Mouse (Mus musculus) forebrain, embryonic 13.5 days (tissue): ENCODE measurements around the gene Ctdnep1. TPM values are rescaled to one million over a fixed set of nuclear protein-coding genes. Genes with fewer than 3 reads are reported as not detected.
"Not testable (repeated sequence)": the region's sequence is repeated elsewhere in the genome, so short reads cannot be mapped to it uniquely, and the experiment has no call there.

Experiments
- ATAC-seq: fragments of 200-750 bp; cut with Nextera tagmentation; 2 replicates; pipeline ENCODE4 v1.8.0; 2017
- H3K27ac ChIP-seq: fragments of 300-500 bp; sonication (generic); 2 replicates; pipeline ENCODE4 v1.5.1; 2015; ENCODE audit warnings: inconsistent platforms, mild to moderate bottlenecking, moderate library complexity
- H3K27me3 ChIP-seq: fragments of 300-500 bp; sonication (generic); 2 replicates; pipeline ENCODE4 v1.6.1; 2015; ENCODE audit warnings: mild to moderate bottlenecking, inconsistent platforms
- H3K36me3 ChIP-seq: fragments of 300-500 bp; sonication (generic); 2 replicates; pipeline ENCODE4 v1.6.1; 2015; ENCODE audit warnings: mild to moderate bottlenecking, inconsistent platforms; ENCODE audit not compliant: poor library complexity, severe bottlenecking
- H3K4me1 ChIP-seq: fragments of 300-500 bp; sonication (generic); 2 replicates; pipeline ENCODE4 v1.6.1; 2015; ENCODE audit warnings: inconsistent platforms
- H3K4me2 ChIP-seq: fragments of 300-500 bp; sonication (generic); 2 replicates; pipeline ENCODE4 v1.6.1; 2015; ENCODE audit warnings: inconsistent platforms, mild to moderate bottlenecking, moderate library complexity
- H3K4me3 ChIP-seq: fragments of 300-500 bp; sonication (generic); 2 replicates; pipeline ENCODE4 v1.5.1; 2015; ENCODE audit warnings: mild to moderate bottlenecking, inconsistent platforms
- H3K9ac ChIP-seq: fragments of 300-500 bp; sonication (generic); 2 replicates; pipeline ENCODE4 v1.6.1; 2015; ENCODE audit warnings: mild to moderate bottlenecking, inconsistent platforms
- H3K9me3 ChIP-seq: fragments of 300-500 bp; sonication (generic); replicated peaks from 2 replicates; pipeline ENCODE4 v1.6.1; 2016; ENCODE audit warnings: inconsistent platforms
- WGBS: fragments of 180-500 bp; shearing (Covaris S2); methylation state at CpG from one replicate; pipeline ENCODE4 v1.1.7; 2015; 5-methylcytosine and 5-hydroxymethylcytosine counted together
- polyA plus RNA-seq: library from polyadenylated mRNA; unstranded; fragments of >200 nt; fragmentation: Nextera tagmentation; extraction: Ambion mirVana; gene quantifications from 2 replicates; pipeline ENCODE4 v1.2.1, GENCODE M21; 2015

The Ctdnep1 gene
- polyA plus RNA-seq, 1 experiment from 2014 or later: 21.1 TPM

DNA sequence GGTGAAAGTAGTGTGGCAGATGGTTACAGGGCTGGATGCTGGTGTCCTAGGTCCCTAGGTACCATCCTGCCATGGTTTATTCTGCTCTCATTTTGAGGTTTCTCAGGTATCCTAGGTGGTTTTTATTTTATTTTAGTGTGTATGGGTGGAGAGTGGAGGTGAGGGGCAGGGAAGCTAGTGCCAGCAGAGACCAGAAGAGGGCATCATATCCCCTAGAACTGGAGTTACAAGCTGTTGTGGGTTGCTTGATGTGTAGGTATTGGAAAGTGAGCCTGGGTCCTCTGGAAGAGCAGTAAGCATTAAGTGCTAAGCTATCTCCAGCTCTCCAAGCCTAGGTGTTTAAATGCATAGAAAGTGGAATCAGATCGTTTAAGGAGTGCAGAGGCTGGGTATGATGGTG, 28.7 kb upstream of the Ctdnep1 start:
- H3K9me3 ChIP-seq: no peaks in the 10 kb centered on the region
- WGBS: 55% methylated on average over 1 of the region's 1 CpGs
- ATAC-seq: no peak

DNA sequence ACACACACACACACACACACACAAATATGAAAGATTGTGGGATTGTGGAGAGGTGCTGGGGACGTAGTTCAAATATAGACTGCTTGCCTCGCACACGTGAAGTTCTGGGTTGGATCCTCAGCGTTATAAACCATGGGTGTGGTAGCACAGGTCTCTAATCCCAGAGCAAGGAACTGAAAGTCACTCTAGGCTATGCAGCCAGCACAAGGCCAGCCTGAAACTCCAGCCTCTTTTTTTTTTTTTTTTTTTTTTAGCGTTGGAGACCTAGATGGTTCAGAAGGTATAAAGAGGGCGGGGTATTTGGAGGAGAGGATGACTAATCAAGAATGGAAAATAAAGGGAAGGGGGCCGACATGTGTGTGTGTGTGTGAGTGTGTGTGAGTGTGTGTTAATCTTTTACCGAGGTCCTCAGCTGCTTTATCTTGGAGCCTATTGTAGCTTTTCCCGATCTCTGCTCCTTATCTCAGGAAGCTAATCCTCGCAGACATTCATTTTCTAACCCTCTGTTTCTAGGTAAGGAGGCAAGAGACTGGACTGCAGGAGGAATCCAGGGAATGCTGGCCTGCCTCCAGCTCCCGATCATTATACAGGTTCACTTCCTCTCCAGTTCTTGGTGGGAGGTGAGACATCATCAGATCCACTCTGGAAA, 27.6 kb upstream of the Ctdnep1 start:
- no peak for ATAC-seq
- no peak overlapping the region for H3K4me2 ChIP-seq
- WGBS: 70% methylated on average over 11 of the region's 11 CpGs
- no peak overlapping the region for H3K27ac ChIP-seq
- peaks cover 5% of the 10 kb centered on the region for H3K4me1 ChIP-seq
- no peak overlapping the region for H3K4me3 ChIP-seq
- no peak overlapping the region for H3K9ac ChIP-seq
- H3K27me3 ChIP-seq: peaks cover 2% of the 10 kb centered on the region; the same call in 1 of the 2 replicates
- no peaks in the 10 kb centered on the region for H3K9me3 ChIP-seq
- H3K36me3 ChIP-seq: no peaks in the 10 kb centered on the region

More for the DNA sequence above, 28.7 kb upstream of the Ctdnep1 start:
- Histone ChIP-seq H3K27me3 (peaks cover 2% of the 10 kb centered on the region; the same call in 1 of the 2 replicates), H3K4me1 (peaks cover 12% of the 10 kb centered on the region), H3K36me3 (no peaks in the 10 kb centered on the region), H3K9ac (no peak overlapping the region), H3K27ac (no peak overlapping the region), H3K4me3 (no peak overlapping the region), H3K4me2 (no peak overlapping the region)

DNA sequence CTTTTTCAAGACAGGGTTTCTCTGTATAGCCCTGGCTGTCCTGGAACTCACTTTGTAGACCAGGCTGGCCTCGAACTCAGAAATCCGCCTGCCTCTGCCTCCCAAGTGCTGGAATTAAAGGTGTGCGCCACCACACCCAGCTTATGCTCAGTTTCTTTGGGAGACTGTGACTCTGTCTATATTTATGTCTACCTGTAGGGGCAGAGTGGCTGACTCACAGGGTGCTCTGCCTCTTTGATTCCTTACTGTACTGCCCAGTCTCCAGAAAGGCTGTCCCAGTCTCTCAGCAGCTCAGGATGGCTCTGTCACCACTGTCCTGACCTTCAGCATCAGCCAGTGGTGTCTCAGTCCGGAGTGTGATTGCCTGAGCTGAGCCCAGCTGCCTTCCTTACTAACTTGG, 25.3 kb upstream of the Ctdnep1 start:
- not testable (repeated sequence) for H3K27me3 ChIP-seq, H3K36me3 ChIP-seq, H3K4me1 ChIP-seq, ATAC-seq, H3K4me2 ChIP-seq, H3K9me3 ChIP-seq, H3K9ac ChIP-seq, H3K4me3 ChIP-seq, H3K27ac ChIP-seq
- 83% methylated on average over 4 of the region's 4 CpGs for WGBS

DNA sequence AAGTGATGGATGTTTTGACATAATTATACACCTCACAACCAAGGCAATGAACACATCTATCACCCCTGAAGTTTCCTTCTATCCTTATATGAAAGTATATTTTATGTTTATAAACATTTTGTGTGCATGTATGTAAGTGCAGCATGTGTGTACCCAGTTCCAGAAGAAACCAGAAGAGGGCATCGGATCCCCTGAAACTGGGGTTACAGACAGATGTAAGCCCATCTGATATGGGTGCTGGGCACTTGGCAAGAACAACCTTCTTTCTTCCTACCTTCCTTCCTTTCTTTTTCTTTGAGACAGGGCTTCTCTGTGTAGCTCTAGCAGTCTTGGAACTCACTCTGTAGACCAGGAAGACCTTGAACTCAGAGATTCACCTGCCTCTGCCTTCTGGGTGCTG, 24.7 kb upstream of the Ctdnep1 start:
- H3K27ac ChIP-seq: no peak overlapping the region
- ATAC-seq: no peak
- 74% methylated on average over 1 of the region's 1 CpGs for WGBS
- no peak overlapping the region for H3K9ac ChIP-seq
- H3K9me3 ChIP-seq: no peaks in the 10 kb centered on the region
- no peaks in the 10 kb centered on the region for H3K4me1 ChIP-seq
- H3K36me3 ChIP-seq: no peaks in the 10 kb centered on the region
- peaks cover 11% of the 10 kb centered on the region for H3K27me3 ChIP-seq
- H3K4me2 ChIP-seq: no peak overlapping the region
- no peak overlapping the region for H3K4me3 ChIP-seq

DNA sequence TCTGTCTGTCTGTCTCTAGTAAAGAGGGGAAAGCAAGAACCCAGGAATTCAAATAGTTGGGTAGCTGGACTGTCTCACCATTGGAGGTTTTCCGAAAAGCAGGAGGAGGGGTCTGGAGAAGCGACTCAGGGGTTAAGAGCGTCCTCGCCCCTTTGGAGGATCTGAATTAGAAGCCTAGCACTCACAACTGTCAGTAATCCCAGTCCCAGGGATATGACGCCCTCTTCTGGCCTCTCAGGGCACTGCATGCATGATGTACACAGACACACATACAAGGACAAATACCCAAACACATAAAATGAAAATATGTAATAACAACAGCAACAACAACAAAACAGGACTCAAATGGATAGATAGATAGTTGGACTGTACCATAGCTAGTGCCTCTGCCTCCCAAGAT, 20.3 kb upstream of the Ctdnep1 start:
- Histone ChIP-seq H3K27me3 (peaks cover 54% of the 10 kb centered on the region), H3K4me3 (no peak overlapping the region), H3K4me1 (no peaks in the 10 kb centered on the region), H3K9ac (no peak overlapping the region), H3K27ac (no peak overlapping the region), H3K4me2 (no peak overlapping the region), H3K9me3 (no peaks in the 10 kb centered on the region), H3K36me3 (no peaks in the 10 kb centered on the region)
- WGBS: 21% methylated on average over 5 of the region's 5 CpGs
- ATAC-seq: no peak

DNA sequence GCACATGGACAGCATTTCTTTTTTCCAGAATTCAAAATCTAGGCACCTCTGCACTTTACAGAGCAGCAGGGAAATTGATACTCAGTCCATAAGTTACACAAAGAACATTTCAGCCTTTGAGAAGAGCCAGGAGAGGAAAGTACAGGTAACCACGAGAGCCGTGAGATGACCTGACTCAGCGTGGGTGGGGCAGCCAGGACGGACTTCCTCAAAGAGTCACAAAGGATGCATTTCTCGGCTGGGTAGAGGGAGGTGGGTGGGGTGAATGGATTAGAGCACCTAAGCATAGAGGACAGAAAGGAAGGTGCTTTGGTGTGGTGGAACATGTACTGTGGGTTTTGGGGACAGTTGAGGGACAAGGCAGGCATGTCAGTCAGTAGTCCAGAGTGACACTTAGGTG, 19.1 kb upstream of the Ctdnep1 start:
- H3K9me3 ChIP-seq: no peaks in the 10 kb centered on the region

DNA sequence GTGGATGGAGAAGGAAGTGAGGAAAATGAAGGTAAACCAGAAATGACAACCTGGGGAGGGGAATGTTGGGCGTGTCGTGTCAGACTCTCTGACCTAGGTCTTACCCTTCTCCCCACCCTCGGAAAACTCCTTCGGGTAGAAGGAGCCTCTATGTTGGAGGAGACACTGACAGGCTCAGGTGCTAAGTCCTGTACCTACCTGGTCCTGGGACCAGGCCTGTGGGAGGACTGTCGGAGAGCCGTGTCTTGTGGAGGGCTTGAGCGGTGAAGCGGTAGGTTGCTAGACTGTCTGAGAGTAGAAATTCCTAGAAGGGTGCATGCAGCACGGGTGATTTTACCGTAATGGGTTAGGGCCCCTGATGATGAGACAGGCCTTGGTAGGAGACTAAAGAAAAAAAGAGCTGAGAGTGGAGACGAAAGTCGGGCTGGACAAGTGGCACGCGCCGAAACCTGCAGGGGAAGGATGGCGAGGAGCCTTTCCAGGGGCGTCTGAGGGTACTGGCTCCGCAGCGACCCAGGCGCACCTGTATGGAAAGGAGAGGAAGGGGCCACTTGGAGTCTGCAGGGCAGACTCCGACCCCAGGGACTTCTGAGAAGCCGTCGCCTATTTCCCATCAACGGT, 16.2 kb upstream of the Ctdnep1 start, which contains the start of gene Cldn7:
Gene Cldn7 (plus strand): TSS at position 130 of the 621 bp plus-strand sequence.
- Histone ChIP-seq H3K36me3 (peaks cover 20% of the 10 kb centered on the region), H3K4me3 (peak within 1 kb of the TSS; percentile 9; the same call in 1 of the 2 replicates), H3K27ac (no peak within 1 kb of the TSS), H3K9me3 (no peaks in the 10 kb centered on the region), H3K4me1 (peaks cover 10% of the 10 kb centered on the region), H3K9ac (no peak within 1 kb of the TSS), H3K4me2 (peak within 1 kb of the TSS; percentile 23), H3K27me3 (peaks cover 82% of the 10 kb centered on the region)
- WGBS: 10% methylated on average over 24 of the region's 24 CpGs
- ATAC-seq: no peak

More for the DNA sequence above, 19.1 kb upstream of the Ctdnep1 start:
- no peak overlapping the region for H3K9ac ChIP-seq
- no peaks in the 10 kb centered on the region for H3K36me3 ChIP-seq
- ATAC-seq: no peak
- H3K27ac ChIP-seq: no peak overlapping the region
- H3K4me1 ChIP-seq: peaks cover 10% of the 10 kb centered on the region
- 44% methylated on average over 5 of the region's 5 CpGs for WGBS
- no peak overlapping the region for H3K4me3 ChIP-seq
- peaks cover 66% of the 10 kb centered on the region for H3K27me3 ChIP-seq
- no peak overlapping the region for H3K4me2 ChIP-seq

DNA sequence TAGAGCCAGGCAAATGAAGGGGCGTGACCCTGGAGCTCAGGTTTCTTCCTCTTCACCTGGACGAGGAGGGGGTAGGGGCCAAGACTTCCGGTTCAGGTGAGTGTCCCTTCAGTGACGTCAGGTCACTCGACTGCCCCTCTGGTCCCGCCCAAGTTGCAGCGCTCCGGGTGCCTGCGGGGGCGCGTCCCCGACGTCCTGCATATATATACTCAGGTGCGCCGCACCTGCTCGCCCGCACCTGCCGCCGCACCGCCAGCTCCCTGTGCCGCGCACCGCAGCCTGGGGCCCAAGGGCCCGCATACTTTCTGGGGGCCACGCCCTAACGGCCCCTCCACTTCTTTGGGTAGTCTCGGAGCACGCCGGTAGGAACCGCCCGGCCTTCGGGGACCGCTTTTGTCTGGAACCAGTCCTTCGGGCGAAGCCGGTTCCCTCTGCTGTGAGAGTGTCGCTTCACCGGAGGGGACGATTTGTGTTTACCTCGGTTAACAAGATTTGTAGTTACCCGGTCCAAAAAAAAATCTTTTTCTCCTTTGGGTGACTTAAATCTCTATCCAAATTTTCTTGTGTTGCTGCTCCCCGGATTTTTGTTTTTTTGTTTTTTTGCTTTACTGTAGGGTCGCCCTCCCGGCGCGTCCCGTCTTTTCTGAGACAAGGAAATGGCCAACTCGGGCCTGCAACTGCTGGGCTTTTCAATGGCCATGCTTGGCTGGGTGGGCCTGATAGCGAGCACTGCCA, 15.5 kb upstream of the Ctdnep1 start:
- no peak for ATAC-seq
- Histone ChIP-seq H3K27ac (no peak overlapping the region), H3K27me3 (peaks cover 82% of the 10 kb centered on the region), H3K4me1 (peaks cover 10% of the 10 kb centered on the region), H3K4me3 (peak overlapping the region; percentile 31), H3K9ac (no peak overlapping the region), H3K9me3 (no peaks in the 10 kb centered on the region), H3K36me3 (peaks cover 27% of the 10 kb centered on the region), H3K4me2 (peak overlapping the region; percentile 52)
- WGBS: 3% methylated on average over 49 of the region's 49 CpGs

DNA sequence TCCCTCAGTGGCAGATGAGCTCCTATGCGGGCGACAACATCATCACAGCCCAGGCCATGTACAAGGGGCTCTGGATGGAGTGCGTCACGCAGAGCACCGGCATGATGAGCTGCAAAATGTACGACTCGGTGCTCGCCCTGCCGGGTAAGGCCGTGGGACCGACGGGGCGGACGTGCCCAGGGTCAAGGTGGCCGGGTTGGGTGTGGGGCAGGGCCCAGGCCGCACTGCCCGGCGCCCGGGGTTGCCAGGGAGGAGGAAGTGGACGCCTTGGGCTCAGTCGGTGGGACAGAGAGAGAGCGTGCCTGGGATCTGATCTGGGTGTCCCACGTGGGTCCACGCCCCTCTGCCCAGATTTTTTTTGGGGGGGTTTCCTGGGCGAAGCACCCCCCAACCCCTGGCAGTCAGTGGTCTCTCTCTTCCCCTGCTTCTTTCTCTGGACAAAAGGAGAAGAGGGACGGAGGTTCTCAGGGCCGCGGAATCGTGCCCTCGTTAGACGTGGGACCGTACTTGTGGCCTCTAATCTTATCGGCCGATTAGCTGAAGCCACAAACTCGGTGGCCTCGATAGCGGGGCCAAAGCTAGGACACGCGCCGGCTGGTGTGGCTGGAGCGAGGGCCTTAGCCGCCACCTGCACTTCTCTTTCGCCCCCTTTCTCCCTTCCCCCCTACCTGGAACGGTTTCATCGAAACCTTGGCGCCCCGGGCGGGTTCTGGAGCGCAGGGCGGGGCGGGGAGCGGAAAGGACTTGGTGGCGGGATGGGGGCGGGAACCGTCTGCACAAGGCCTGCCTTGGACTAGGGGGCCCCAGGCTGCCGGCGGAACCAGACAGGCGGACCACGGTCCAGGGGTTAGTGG, 14.7 kb upstream of the Ctdnep1 start:
- Histone ChIP-seq H3K4me1 (peaks cover 10% of the 10 kb centered on the region), H3K4me3 (peak overlapping the region; percentile 31), H3K27ac (no peak overlapping the region), H3K27me3 (peaks cover 74% of the 10 kb centered on the region), H3K36me3 (peaks cover 30% of the 10 kb centered on the region), H3K9me3 (no peaks in the 10 kb centered on the region), H3K4me2 (peak overlapping the region; percentile 52), H3K9ac (peak overlapping the region; percentile 53)
- 1% methylated on average over 55 of the region's 59 CpGs for whole genome bisulfite sequencing
- ATAC-seq: no peak

DNA sequence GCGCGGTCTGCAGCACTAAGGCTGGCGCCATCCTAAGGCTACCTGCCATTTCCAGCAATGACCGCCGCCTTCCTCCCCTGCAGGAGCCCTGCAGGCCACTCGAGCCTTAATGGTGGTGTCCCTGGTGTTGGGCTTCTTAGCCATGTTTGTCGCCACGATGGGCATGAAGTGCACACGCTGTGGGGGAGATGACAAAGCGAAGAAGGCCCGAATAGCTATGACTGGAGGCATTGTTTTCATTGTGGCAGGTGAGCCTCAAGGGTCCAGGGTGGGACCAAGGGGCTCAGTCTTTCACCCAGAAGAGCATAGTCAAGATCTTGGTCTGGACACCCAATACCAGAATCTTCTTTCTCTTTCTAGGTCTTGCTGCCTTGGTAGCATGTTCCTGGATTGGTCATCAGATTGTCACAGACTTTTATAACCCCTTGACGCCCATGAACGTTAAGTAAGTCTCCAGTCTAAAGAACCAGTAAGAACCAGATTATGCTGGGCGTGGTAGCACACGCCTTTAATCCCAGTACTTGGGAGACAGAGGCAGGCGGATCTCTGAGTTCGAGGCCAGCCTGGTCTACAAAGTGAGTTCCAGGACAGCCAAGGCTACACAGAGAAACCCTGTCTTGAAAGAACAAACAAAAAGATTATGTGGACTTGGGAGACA, 14.0 kb upstream of the Ctdnep1 start:
- H3K36me3 ChIP-seq: peaks cover 35% of the 10 kb centered on the region
- no peaks in the 10 kb centered on the region for H3K9me3 ChIP-seq
- ATAC-seq: no peak
- H3K27me3 ChIP-seq: peaks cover 67% of the 10 kb centered on the region
- WGBS: 38% methylated on average over 17 of the region's 17 CpGs
- H3K4me2 ChIP-seq: peak overlapping the region; percentile 52
- peak overlapping the region; percentile 53 for H3K9ac ChIP-seq
- H3K4me3 ChIP-seq: peak overlapping the region; percentile 31
- no peak overlapping the region for H3K27ac ChIP-seq
- peaks cover 10% of the 10 kb centered on the region for H3K4me1 ChIP-seq

DNA sequence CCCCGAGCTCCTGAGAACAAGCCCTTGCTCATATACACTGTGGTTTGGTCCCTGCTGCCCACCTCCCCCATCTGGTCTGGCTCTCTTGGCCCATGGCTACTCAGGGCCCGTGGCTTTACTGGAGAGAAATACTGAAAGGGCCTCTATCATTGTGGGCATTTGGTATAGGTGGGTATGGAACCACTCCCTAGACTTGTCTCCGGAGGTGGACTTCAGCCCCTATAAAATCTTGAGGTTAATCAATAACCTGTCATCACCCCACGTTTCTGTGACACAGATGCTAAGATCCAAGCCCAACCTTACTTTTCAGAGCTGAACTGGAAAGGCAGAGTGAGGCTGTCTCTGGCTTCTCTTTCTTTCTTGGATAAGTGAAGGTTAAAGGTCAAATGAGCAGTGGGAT, 12.2 kb upstream of the Ctdnep1 start:
- H3K36me3 ChIP-seq: peaks cover 53% of the 10 kb centered on the region
- H3K9ac ChIP-seq: no peak overlapping the region
- no peak for ATAC-seq
- H3K27ac ChIP-seq: no peak overlapping the region
- peaks cover 50% of the 10 kb centered on the region for H3K27me3 ChIP-seq
- H3K9me3 ChIP-seq: no peaks in the 10 kb centered on the region
- no peak overlapping the region for H3K4me2 ChIP-seq
- H3K4me3 ChIP-seq: no peak overlapping the region
- 93% methylated on average over 4 of the region's 4 CpGs for WGBS
- H3K4me1 ChIP-seq: peaks cover 10% of the 10 kb centered on the region
